Mouse (Mus musculus): ENCODE measurements around the gene Adam25. TPM values are rescaled to one million over a fixed set of nuclear protein-coding genes. Genes with fewer than 3 reads are reported as not detected.
"Not testable (repeated sequence)": the region's sequence is repeated elsewhere in the genome, so short reads cannot be mapped to it uniquely, and the experiment has no call there.

Adam25 gene
- not detected for total RNA-seq (2021)
- long read RNA-seq, experiment 1: 0 reads
- long read RNA-seq, experiment 2: 0 reads

DNA sequence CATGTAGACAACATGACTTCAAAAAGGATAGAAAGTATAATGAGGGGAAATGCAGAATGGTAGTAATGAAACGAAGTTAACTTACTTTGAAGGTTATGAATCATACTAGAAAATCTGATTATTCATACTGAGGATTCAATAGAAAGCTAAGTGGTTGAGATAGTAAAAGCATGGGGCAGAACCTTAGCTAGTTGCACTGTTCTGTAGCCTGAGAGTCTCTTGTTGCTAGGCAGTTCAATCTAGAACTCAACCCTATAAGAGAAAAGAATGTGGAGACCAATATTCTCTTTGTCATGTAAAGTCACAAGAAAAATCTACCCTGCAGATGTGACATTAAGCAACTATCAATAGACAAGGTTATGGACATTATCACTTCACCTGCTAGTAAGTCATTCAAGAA, at the start of gene Adam25:
Gene Adam25, plus strand, starts transcription at position 301 of the 400 bp plus-strand sequence.
- DNase-seq (ENCODE audit: low spot score in 2 of 2): not testable (repeated sequence)

DNA sequence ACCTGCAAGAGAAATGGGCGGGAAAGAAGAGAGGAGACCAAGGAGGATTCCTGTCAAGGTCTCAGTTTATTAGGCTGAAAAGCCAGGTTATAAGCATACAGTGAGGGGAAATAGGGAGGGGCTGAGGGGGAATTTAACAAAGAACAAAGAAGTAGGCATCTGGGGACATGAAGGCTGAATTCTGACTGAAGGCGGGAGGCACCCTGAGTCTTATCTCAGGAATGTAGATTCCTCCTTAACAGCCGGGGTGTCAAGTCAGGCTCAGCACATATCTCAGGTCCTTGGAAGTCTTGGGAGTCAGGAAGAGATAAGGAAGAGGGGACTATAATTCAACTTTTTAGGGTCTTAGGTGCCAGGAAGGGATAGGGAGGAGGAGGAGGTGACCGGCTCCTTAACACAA, 36.6 kb upstream of the Adam25 start:
- DNase-seq (ENCODE audit: low spot score in 2 of 2): not testable (repeated sequence)

GRCm38 (mm10) chr8:40715986-40716385, 36.0 kb upstream of the Adam25 start:
- no peak for DNase-seq (ENCODE audit: low spot score in 2 of 2)

- DNase-seq (ENCODE audit: low spot score in 2 of 2): no peak
Measured at GRCm38 (mm10) chr8:40783320-40783719, 31.3 kb downstream of the Adam25 start.

DNA sequence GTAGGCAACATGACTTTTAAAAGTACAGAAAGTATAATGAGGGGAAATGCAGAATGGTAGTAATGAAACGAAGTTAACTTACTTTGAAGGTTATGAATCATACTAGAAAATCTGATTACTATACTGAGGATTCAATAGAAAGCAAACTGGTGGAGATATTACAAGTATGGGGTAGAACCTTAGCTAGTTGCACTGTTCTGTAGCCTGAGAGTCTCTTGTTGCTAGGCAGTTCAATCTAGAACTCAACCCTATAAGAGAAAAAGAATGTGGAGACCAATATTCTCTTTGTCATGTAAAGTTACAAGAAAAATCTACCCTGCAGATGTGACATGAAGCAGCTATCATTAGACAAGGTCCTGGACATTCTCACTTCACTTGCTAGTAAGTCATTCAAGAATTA, 41.0 kb downstream of the Adam25 start, which contains the start of gene Adam20:
Gene Adam20, plus strand, starts transcription at position 301 of the 400 bp plus-strand sequence.
- not testable (repeated sequence) for DNase-seq (ENCODE audit: low spot score in 2 of 2)

DNA sequence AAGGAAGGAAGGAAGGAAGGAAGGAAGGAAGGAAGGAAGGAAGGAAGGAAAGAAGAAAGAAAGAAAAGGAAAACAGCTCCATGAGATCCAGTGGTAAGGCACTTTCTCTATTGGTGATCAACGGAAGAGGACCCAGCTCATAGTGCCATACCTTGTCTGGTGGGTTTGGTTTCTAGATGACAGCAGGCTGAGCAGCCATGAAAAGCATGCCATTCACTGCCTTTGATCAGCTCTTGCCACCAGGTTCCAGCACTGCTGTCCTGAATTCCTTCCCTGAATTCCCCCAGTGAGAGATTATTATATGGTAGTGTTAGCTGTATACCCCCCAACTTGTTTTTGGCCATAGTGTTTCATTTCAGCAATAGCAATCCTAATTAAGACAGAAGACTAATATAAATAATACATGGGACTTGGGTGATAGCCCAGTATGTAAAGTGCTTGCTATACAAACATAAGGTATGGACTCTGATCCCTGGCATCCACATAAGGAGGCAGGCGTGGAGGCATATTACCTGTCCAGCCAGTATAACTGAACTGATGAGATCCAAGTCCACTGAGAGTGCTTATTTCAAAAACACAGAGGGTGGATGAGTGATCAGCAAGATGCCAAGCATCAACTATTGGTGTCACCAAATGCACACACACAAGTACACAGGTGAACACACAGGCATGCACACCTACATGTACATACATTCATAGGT, 51.5 kb downstream of the Adam25 start:
- no peak for DNase-seq (ENCODE audit: low spot score in 2 of 2)

Other genes starting within 250 kb of the Adam25 start
- gene Adam24, start 77.1 kb upstream of the Adam25 start, total RNA-seq (2021): not detected
- not detected for gene Adam20, start 41.1 kb downstream of the Adam25 start, total RNA-seq (2021)
- not detected for gene Adam39, start 70.8 kb downstream of the Adam25 start, total RNA-seq (2021)

Data from layer of hippocampus, postnatal 14 days (tissue).